Mouse (Mus musculus) gastrocnemius, postnatal 14 days (tissue): ENCODE measurements around the gene Cnnm1. TPM values are rescaled to one million over a fixed set of nuclear protein-coding genes. Genes with fewer than 3 reads are reported as not detected.
A peak's percentile ranks its signal among the peaks of the same experiment; 100 is the strongest.
"Not testable (repeated sequence)": the region's sequence is repeated elsewhere in the genome, so short reads cannot be mapped to it uniquely, and the experiment has no call there.

Experiments used
- DNase-seq: peaks from one replicate; pipeline ENCODE4 v3.0.0; 2021; ENCODE audit warnings: mixed read lengths
- intact Hi-C: fragments of 180-260 bp; cut with DNase I; formaldehyde crosslinking; loops from one replicate; pipeline ENCODE4 v1.15.1; 2025; ENCODE audit warnings: low total_unique reads
- total RNA-seq, 2 experiments: library from RNA; stranded (reverse); gene quantifications; 2 replicates each; pipeline ENCODE4 v1.2.3; 2021

Gene Cnnm1
- total RNA-seq, 2 experiments from 2014 or later = 0.12 to 0.18 TPM

GRCm38 (mm10) chr19:43463546-43464293 is 23.5 kb downstream of the Cnnm1 start:
- intact Hi-C loops = no loop called here
- no peak for DNase-seq

GRCm38 (mm10) chr19:43464294-43464687 is 24.1 kb downstream of the Cnnm1 start:
- DNase-seq = no peak
- intact Hi-C loops = no loop called here

- no peak for DNase-seq
- intact Hi-C loops = no loop called here
Observed at GRCm38 (mm10) chr19:43465076-43465475, 24.8 kb downstream of the Cnnm1 start.

- no peak for DNase-seq
- intact Hi-C loops = no loop called here
Observed at GRCm38 (mm10) chr19:43465601-43466255, 25.5 kb downstream of the Cnnm1 start.

GRCm38 (mm10) chr19:43467927-43468685 is 27.9 kb downstream of the Cnnm1 start:
- intact Hi-C loops = no loop called here
- no peak for DNase-seq

- DNase-seq = no peak
- intact Hi-C loops = no loop called here
Observed at GRCm38 (mm10) chr19:43469333-43469732, 29.1 kb downstream of the Cnnm1 start.

- intact Hi-C loops = no loop called here
- no peak for DNase-seq
Observed at GRCm38 (mm10) chr19:43472331-43472730, 32.1 kb downstream of the Cnnm1 start.

- intact Hi-C loops = no loop called here
- DNase-seq = no peak
Observed at GRCm38 (mm10) chr19:43472781-43473180, 32.5 kb downstream of the Cnnm1 start.

GRCm38 (mm10) chr19:43475642-43476041 is 35.4 kb downstream of the Cnnm1 start:
- DNase-seq = no peak
- intact Hi-C loops = no loop called here

- intact Hi-C loops = no loop called here
- no peak for DNase-seq
Observed at GRCm38 (mm10) chr19:43476063-43476462, 35.8 kb downstream of the Cnnm1 start.

- intact Hi-C loops = no loop called here
- no peak for DNase-seq
Observed at GRCm38 (mm10) chr19:43477436-43477835, 37.2 kb downstream of the Cnnm1 start.

GRCm38 (mm10) chr19:43478891-43479290 is 38.7 kb downstream of the Cnnm1 start:
- DNase-seq = peak; percentile 46
- intact Hi-C loops = no loop called here

- DNase-seq = no peak
- intact Hi-C loops = no loop called here
Observed at GRCm38 (mm10) chr19:43479431-43479830, 39.2 kb downstream of the Cnnm1 start.

- intact Hi-C loops = no loop called here
- DNase-seq = no peak
Observed at GRCm38 (mm10) chr19:43480512-43480911, 40.3 kb downstream of the Cnnm1 start.

- intact Hi-C loops = no loop called here
- no peak for DNase-seq
Observed at GRCm38 (mm10) chr19:43487429-43487828, 47.2 kb downstream of the Cnnm1 start.

- DNase-seq = not testable (repeated sequence)
- intact Hi-C loops = loop anchor here (10.0 kb wide), 1 partner anchor 161 kb away; no protein-coding TSS in a partner anchor
Observed at GRCm38 (mm10) chr19:43493316-43493715, 53.1 kb downstream of the Cnnm1 start.

GRCm38 (mm10) chr19:43493878-43494277 is 53.6 kb downstream of the Cnnm1 start:
- no peak for DNase-seq
- intact Hi-C loops = loop anchor here (10.0 kb wide), 1 partner anchor 161 kb away; no protein-coding TSS in a partner anchor

GRCm38 (mm10) chr19:43494914-43495313 is 54.7 kb downstream of the Cnnm1 start:
- intact Hi-C loops = loop anchor here (5.0 to 10.0 kb wide), 2 partner anchors 37 to 160 kb away; no protein-coding TSS in a partner anchor
- no peak for DNase-seq

- intact Hi-C loops = loop anchor here (5.0 to 10.0 kb wide), 2 partner anchors 36 to 159 kb away; no protein-coding TSS in a partner anchor
- DNase-seq = no peak
Observed at GRCm38 (mm10) chr19:43495846-43496245, 55.6 kb downstream of the Cnnm1 start.

GRCm38 (mm10) chr19:43497440-43497839 is 57.2 kb downstream of the Cnnm1 start:
- intact Hi-C loops = loop anchor here (5.0 to 10.0 kb wide), 2 partner anchors 35 to 157 kb away; no protein-coding TSS in a partner anchor

More at GRCm38 (mm10) chr19:43497440-43497839, 57.2 kb downstream of the Cnnm1 start:
- DNase-seq = no peak
